Mouse (Mus musculus): Measurements from ENCODE around the gene Rpe. TPM values are rescaled to one million over a fixed set of nuclear protein-coding genes. Genes with fewer than 3 reads are reported as not detected.

The Rpe gene
- total RNA-seq, 2 experiments from 2014 or later = 31.9 to 34.8 TPM

DNA sequence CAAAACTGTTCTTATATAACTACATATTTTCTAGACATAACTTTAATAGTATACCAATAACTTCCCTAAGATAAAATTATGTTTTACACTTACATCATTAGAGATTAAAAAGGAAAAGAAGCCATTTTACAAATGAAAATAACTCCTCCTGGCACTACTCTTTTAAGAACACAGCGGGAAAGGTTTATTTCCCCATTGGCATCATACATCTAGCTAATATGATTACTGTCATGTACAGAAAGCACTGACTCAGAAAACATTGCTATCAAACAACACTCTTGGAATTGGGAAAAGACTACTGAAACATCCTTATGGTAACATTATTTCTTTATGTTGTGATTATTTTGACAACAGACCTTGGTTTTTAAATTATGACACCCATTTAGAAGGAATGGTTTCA lies 68.1 kb downstream of the Rpe start:
- ATAC-seq (replicated peaks; ENCODE audit: low FRiP score, poor library complexity, severe bottlenecking) = no peak

Other genes starting within 250 kb of the Rpe start
- not detected in 2 replicates for gene Unc80, start 232.5 kb upstream of the Rpe start, total RNA-seq (2015; ENCODE audit: low replicate concordance)
- not detected in 2 replicates for gene Unc80, start 232.5 kb upstream of the Rpe start, total RNA-seq (2017; ENCODE audit: low replicate concordance)
- 18.7 and 41.9 TPM in 2 replicates for gene Kansl1l, start 116.7 kb downstream of the Rpe start, total RNA-seq (2015; ENCODE audit: low replicate concordance)
- gene Kansl1l, start 116.7 kb downstream of the Rpe start, total RNA-seq (2017; ENCODE audit: low replicate concordance) = 19.5 and 21.9 TPM in 2 replicates
- 88.9 and 90.1 TPM in 2 replicates for gene Acadl, start 162.4 kb downstream of the Rpe start, total RNA-seq (2015; ENCODE audit: low replicate concordance)
- 59.4 and 85.7 TPM in 2 replicates for gene Acadl, start 162.4 kb downstream of the Rpe start, total RNA-seq (2017; ENCODE audit: low replicate concordance)
- not detected in 2 replicates for gene Myl1, start 244.6 kb downstream of the Rpe start, total RNA-seq (2015; ENCODE audit: low replicate concordance)
- gene Myl1, start 244.6 kb downstream of the Rpe start, total RNA-seq (2017; ENCODE audit: low replicate concordance) = not detected in 2 replicates